Comparison of ENCODE assay signal across 8 mouse cellular contexts in genomic region chr10:88451221-88451620, GRCm38 (mm10). TPM values are rescaled to one million over a fixed set of nuclear protein-coding genes. Genes with fewer than 3 reads are reported as not detected.
DNase-seq lines count a peak whose midpoint lies in the region; ATAC-seq lines count a peak whose summit lies in the region.

No protein-coding gene starts in this region.

- peak; percentile 71; the same call in 1 of the 2 replicates for ATAC-seq in hindbrain, embryonic 14.5 days (ENCODE audit: low FRiP score)
- ATAC-seq in hindbrain, embryonic 11.5 days (ENCODE audit: low FRiP score), result no peak

- WGBS in hindbrain, embryonic 14.5 days, result 77% methylated on average over 2 of the region's 2 CpGs
- 82% methylated on average over 2 of the region's 2 CpGs for WGBS in hindbrain, embryonic 11.5 days

- H3K4me1 ChIP-seq in hindbrain, embryonic 14.5 days (replicated peaks; ENCODE audit: control insufficient read depth, insufficient read depth, low read length), result no peaks in the 10 kb centered on the region
- H3K4me1 ChIP-seq in hindbrain, embryonic 11.5 days (replicated peaks; ENCODE audit: control insufficient read depth, insufficient read depth, low read length), result no peaks in the 10 kb centered on the region

- no peak overlapping the region for H3K27ac ChIP-seq in hindbrain, embryonic 14.5 days
- H3K27ac ChIP-seq in hindbrain, embryonic 11.5 days (ENCODE audit: low read depth, low read length), result no peak overlapping the region

- H3K9ac ChIP-seq in hindbrain, embryonic 14.5 days, result no peak overlapping the region
- H3K9ac ChIP-seq in hindbrain, embryonic 11.5 days (ENCODE audit: low read depth, low read length), result no peak overlapping the region

- peaks cover 6% of the 10 kb centered on the region; the same call in 1 of the 2 replicates for H3K36me3 ChIP-seq in hindbrain, embryonic 14.5 days (replicated peaks; ENCODE audit: control insufficient read depth, insufficient read depth)
- no peaks in the 10 kb centered on the region for H3K36me3 ChIP-seq in hindbrain, embryonic 11.5 days (ENCODE audit: control insufficient read depth, insufficient read depth, low read length)

- DNase-seq in hindbrain, embryonic 14.5 days (ENCODE audit: low spot score), result peak; percentile 44
- DNase-seq in hindbrain, embryonic 11.5 days (ENCODE audit: low spot score), result no peak
- peak; percentile 84 for DNase-seq in NIH3T3 (ENCODE audit: low read depth)
- peak; percentile 28 for DNase-seq in cerebellum, adult 8-10 months
- peak; percentile 19 for DNase-seq in left cerebral cortex, adult 11 months (ENCODE audit: low spot score)
- DNase-seq in spleen, postnatal 4 days (ENCODE audit: low spot score in 2 of 2), result no peak
- DNase-seq in B cell, adult 2 months, result no peak
- DNase-seq in urinary bladder, adult 2 months (ENCODE audit: low spot score), result no peak

- H3K4me3 ChIP-seq in hindbrain, embryonic 14.5 days (replicated peaks; ENCODE audit: low read length), result no peak overlapping the region
- H3K4me3 ChIP-seq in hindbrain, embryonic 11.5 days (ENCODE audit: low read depth, low read length), result no peak overlapping the region

- no peaks in the 10 kb centered on the region for H3K27me3 ChIP-seq in hindbrain, embryonic 14.5 days (ENCODE audit: control insufficient read depth, insufficient read depth, low read length)
- H3K27me3 ChIP-seq in hindbrain, embryonic 11.5 days (ENCODE audit: control insufficient read depth, insufficient read depth, low read length), result no peaks in the 10 kb centered on the region

- H3K4me2 ChIP-seq in hindbrain, embryonic 14.5 days (replicated peaks), result no peak overlapping the region
- no peak overlapping the region for H3K4me2 ChIP-seq in hindbrain, embryonic 11.5 days (replicated peaks; ENCODE audit: low read depth, low read length)

- no peaks in the 10 kb centered on the region for H3K9me3 ChIP-seq in hindbrain, embryonic 14.5 days (ENCODE audit: control insufficient read depth, low read length)
- no peaks in the 10 kb centered on the region for H3K9me3 ChIP-seq in hindbrain, embryonic 11.5 days (ENCODE audit: control insufficient read depth, low read length)

RNA-seq across cellular contexts. Expression of gene Sycp3, which starts 8.1 kb away (rescaled TPM):
- 0.20 and 0.26 TPM in 2 replicates for polyA plus RNA-seq in hindbrain, embryonic 14.5 days (2014; fragmentation: Nextera tagmentation; extraction: Ambion mirVana)
- polyA plus RNA-seq in hindbrain, embryonic 11.5 days (2014; fragmentation: Nextera tagmentation; extraction: Ambion mirVana), result not detected in 2 replicates
- 0.19 and 0.34 TPM in 2 replicates for polyA plus RNA-seq in urinary bladder, adult 2 months (2012; rRNA removed)

RNA-seq across cellular contexts. Expression of gene Chpt1, which starts 52.7 kb away (rescaled TPM):
- polyA plus RNA-seq in hindbrain, embryonic 14.5 days (2014; fragmentation: Nextera tagmentation; extraction: Ambion mirVana), result 15.6 and 16.6 TPM in 2 replicates
- 14.1 and 19.1 TPM in 2 replicates for polyA plus RNA-seq in hindbrain, embryonic 11.5 days (2014; fragmentation: Nextera tagmentation; extraction: Ambion mirVana)
- 40.4 and 50.6 TPM in 2 replicates for polyA plus RNA-seq in urinary bladder, adult 2 months (2012; rRNA removed)

Comparison
In these comparisons a context has a peak if more than half of its experiments do, and no peak if none do; other contexts are left out.
1. DNase-seq: peak in hindbrain, embryonic 14.5 days (single experiment), NIH3T3 (single experiment), cerebellum, adult 8-10 months (single experiment) and left cerebral cortex, adult 11 months (single experiment); none in hindbrain, embryonic 11.5 days (single experiment), spleen, postnatal 4 days (0 of 2), B cell, adult 2 months (0 of 2) and urinary bladder, adult 2 months (single experiment).